Mouse (Mus musculus) naive thymus-derived CD4-positive, alpha-beta T cell, adult 2 months (primary cell): ENCODE results near the gene Crlf2.

Experiments
- DNase-seq: peaks from one replicate; pipeline ENCODE4 v3.0.0-alpha.2; 2011; ENCODE audit warnings: low read depth

The Crlf2 gene

GRCm38 (mm10) chr5:109547112-109547511 is 11.7 kb downstream of the Crlf2 start:
- DNase-seq, result no peak

- DNase-seq, result no peak
Observed at GRCm38 (mm10) chr5:109509679-109510078, 49.1 kb downstream of the Crlf2 start.

- peak; percentile 38 for DNase-seq
Observed at GRCm38 (mm10) chr5:109506729-109507128, 52.1 kb downstream of the Crlf2 start.
